ENCODE assay signal across 1 mouse cellular context in genomic region chr11:48791894-48792293, GRCm38 (mm10). TPM values are rescaled to one million over a fixed set of nuclear protein-coding genes. Genes with fewer than 3 reads are reported as not detected.
"Had no signal": no experiment of that assay in that cellular context is flagged by ENCODE, and none has a peak within 500 bp of the region (broad histone marks: within the 10 kb centered on the region; RNA-seq: fewer than 3 reads in every experiment).

No protein-coding gene starts in this region.

RNA-seq across cellular contexts. Expression of gene Trim7, which starts 34.0 kb away (rescaled TPM):
- polyA plus RNA-seq: erythroblast, embryonic 14.5 days had no signal
